Mouse (Mus musculus) 3134 (cell line): ENCODE data around the gene Galk1.
"Not testable (repeated sequence)": the region's sequence is repeated elsewhere in the genome, so short reads cannot be mapped to it uniquely, and the experiment has no call there.

Experiments
- DNase-seq: peaks from one replicate; pipeline ENCODE4 v3.0.0-alpha.2; 2011; ENCODE audit warnings: low spot score; ENCODE audit not compliant: insufficient read length; ENCODE audit errors: extremely low read depth

Galk1 gene

DNA sequence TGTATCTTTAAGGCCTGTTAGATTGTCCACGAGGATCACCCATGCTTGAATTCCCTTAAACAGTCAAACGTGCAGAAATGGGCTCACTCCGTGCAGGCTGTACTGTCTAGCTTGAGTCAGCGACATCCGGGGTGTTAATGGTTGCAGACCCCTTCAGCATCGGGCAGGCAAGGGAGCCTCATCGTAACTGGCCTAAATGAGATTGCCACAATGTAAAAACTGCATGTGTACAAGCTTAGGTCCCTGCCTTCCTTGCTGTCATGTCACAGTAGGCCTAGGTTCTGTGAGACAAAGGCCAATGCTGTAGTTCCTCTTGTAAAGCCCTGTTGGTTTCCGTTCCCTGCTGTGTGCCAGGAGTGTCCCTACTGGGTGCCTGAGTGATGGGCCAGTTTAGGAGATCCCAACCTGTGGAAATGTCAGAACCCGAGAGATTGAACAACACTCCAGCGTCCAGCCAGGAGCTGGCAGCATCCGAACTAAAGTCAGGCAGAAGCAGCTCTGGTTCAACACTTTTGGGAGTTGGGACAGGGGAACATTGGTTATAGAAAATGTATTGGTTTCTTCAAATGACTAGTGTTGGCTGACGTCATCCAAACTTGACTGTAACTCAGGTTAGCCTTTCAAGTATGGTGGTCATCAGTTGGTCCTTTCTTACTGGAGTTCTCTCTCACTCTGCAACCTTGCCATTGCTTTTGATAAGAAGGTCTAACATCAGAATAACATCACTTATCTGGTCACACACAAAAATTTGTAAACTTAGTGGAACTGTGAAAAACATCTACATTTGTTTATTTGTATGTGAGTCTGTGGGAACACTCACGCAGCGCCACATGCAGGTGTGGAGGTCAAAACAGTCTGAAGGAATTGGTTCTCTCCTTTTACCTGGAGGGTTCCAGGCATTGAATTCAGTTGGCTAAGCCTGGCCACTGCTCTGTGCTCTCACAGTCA lies 18.7 kb upstream of the Galk1 start:
- DNase-seq, result no peak

DNA sequence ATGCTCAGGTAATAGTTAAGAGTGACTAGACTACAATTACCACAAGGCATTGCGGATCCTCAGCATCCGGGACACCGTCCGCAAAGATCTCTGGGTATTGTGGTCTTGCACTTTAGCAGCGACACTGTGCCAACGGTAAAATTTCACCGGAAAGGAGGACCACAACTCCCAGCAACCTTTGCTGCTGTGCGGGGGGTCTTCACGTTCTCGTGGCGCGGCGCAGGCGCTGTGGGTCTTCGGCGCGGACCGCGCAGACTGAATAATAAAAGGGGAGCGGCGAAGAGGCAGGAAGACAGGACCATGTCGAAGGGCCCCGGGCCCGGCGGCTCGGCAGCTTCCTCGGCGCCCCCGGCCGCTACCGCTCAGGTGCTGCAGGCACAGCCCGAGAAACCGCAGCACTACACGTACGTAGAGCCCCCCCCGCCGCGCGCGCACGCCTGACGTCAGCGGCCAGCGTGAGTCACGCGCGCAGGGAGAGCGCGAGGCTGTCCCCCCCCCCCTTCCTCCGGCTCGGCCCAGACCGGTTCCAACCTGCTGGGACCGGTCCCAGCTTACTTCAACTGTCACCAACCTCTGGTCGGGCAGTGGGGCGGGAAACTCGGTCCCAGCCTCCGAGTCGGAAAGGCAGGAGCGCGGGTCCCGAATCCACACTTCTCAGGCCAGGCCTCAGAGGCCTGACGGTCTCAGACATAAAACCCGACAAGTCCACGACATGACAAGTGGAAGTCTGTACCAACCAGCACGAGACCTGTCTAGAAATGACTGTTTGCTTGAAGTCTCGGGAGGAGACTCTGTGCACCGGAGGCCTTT lies 17.8 kb upstream of the Galk1 start, which contains the start of gene Unk:
TSS of gene Unk (plus strand) at position 235 of the 810 bp plus-strand sequence.
- DNase-seq, result peak; percentile 97

DNA sequence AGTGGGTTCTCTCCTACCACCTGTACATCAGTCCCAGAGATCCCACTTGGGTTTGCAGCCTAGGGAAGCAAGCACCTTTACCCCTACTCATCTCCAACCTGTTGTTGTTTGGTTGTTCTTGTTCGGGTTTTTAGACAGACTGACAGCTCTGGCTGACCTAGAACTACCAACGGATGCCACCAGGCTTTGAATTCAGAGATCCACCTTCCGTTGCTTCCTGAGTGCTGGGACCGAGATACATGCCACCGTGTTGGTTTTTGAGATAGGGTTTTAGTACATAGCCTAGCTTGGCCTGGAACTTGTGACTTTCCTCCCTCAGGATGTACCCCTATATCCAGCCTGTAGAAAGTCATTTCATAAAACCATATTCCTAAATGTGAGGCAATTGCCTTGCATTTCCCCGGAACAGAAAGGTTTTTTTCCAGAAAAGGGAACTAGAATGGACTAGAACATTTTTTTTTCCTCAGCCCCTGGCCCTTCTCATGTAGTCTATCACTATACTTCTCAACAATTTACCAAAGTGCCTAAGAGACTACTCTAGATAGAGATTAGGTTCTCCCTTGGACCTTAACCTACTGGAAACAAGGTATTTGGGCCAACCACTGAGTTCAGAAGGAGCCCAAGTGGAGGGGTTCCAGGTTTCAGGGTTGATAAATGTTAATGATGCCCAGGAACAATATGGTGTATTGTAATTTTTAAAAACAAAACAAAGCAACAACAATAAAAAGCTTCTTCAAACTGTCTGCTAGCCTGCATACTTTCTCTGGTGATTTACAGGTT lies 16.8 kb upstream of the Galk1 start:
- no peak for DNase-seq

DNA sequence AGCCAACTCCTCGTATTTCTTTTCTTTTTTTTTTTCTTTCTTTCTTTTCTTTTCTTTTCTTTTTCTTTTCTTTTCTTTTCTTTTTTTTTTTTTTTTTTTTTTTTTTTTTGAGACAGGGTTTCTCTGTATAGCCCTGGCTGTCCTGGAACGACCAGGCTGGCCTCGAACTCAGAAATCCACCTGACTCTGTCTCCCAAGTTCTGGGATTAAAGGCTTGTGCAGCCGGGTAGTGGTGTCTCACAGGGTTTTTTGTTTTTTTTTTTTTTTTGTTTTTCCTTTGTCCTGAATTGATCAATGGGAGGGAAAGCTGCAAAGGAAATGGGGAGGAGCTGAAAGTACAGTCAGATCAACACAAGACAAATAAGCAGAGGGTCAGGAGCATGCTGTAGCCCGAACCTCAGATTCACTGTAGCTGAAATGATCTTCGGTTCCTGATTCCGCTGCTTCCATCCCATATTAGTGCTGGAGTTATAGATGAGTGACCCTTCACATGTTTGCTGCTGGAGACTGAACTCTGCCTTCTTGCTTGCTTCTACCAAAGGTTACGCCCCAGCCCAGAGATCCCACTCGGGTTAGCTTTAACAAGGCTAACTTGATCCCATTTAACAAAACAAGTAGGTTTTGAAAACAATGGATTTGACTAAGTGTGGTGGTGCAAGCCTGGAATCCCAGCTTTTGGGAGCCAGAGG lies 15.8 kb upstream of the Galk1 start:
- no peak for DNase-seq

DNA sequence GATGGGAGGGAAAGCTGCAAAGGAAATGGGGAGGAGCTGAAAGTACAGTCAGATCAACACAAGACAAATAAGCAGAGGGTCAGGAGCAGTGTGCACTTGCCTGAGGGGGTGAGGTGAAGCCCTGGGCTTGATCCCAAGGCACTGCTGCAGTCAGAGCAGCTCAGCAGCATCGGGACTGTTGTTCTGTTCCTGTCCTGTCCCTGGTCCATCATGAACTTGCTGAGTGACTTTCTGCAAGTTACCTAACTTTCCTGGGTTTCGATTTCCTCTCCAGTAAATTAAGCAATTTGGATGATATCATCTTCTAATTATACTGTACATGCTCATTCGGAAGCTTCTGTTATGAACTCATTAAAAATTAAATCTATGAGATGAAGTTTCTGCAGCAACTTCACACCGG lies 15.2 kb upstream of the Galk1 start, which contains the start of gene H3f3b:
TSS of gene H3f3b (minus strand) at position 207 of the 400 bp plus-strand sequence.
- DNase-seq, result no peak

DNA sequence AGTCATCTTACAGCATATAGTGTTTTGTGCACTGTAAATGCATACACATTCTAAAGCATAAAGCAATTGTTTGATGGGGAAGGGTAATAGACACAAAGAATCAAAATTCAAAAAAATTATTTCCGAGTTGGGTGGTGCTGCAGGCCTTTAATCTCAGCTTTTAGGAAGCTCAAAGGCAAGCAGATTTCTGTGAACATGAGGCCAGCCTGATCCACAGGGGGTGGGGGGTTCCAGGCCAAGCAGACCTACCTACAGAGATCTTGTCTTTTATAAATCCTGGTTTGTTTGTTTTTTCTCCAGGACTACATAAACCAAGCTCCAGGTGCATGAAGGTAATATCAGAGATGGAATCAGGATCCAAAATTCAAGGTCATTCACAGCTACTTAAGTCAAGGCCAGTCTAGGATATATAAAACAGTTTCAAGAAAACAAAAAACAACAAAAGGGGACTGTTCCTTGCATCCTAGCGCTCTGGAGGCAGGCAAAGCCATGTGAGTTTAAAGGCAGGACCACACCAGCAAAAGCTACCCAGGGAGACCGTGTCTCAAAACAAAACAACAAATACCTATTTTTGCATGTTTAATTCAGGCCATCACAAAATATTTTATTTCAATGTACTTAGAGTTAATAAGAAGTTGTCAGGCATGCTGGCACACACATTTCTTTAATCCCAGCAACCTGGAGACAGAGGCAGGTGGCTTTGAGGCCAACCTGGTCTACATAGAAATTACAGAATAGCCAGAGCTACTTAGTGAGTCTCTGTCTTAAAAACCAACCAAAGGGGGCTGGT lies 12.7 kb upstream of the Galk1 start:
- DNase-seq, result no peak

DNA sequence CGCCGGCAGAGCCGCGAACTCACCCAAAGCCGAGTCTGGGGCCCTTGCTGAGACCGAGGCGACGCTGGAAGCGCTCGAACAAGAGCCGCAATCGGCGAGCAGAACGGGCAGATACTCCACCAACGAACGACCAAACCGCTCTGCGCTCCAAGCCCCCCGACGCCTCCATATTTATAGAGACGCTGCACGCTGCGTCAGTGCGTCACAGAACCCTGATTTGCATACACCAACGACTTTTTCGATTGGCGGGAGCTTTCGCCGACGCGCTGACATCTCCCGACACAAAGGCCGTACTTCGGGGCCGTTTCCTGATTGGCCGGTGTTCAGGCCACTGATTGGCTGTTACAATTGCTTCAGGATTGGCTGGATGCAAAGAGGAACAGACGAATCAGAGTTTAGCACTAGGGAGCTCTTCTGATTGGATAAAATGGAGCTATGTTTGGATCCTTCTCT lies 11.9 kb upstream of the Galk1 start:
- DNase-seq, result peak; percentile 98

DNA sequence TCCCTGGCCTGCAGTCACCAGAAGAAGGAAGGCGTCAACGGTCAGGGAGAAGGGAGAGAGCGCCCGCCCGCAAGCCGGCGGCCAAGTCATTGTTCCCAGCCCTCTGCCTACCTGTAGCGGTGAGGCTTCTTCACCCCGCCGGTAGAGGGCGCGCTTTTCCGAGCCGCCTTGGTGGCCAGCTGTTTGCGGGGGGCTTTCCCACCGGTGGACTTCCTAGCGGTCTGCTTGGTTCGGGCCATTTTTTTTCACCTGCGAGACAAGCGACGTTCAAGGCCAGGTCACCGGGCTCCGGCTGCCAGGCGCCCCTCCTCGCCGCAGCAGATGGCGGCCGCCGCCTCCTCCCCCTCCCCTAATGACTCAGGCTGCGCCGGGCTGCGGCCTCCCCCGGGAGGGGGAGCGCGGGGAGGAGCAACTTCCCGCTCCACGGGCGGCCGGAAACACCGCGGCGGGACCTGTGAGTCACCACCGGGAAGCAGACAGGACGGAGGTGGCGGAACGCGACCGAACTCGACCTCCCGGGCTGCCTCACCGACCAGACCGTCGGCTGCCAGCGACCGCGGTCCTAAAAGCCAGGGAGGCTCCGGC lies 11.3 kb upstream of the Galk1 start:
- DNase-seq, result no peak

DNA sequence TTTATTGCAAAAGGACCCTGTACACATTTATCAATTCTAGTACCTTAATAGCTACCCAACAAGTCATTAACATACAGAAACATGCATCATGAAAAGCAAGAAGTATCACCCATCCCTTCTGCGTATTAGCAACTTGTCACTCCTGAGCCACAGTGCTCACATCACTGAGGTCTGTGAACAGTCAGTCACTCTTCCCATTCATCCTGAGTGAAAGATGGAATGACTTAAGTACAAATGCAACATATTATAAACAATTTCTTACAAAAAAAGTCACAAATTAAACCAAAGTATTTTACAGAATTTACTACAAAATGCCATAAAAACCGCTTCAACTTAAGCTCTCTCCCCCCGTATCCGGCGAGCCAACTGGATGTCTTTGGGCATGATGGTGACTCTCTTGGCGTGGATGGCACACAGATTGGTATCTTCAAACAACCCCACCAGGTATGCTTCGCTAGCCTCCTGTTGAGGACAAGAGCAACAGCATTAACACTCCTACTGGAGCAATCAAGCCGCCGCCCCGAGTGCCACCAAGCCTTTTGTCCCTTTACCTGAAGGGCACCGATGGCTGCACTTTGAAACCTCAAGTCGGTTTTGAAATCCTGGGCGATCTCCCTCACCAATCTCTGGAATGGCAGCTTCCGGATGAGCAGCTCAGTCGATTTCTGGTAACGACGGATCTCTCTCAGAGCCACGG lies 10.7 kb upstream of the Galk1 start:
- not testable (repeated sequence) for DNase-seq

DNA sequence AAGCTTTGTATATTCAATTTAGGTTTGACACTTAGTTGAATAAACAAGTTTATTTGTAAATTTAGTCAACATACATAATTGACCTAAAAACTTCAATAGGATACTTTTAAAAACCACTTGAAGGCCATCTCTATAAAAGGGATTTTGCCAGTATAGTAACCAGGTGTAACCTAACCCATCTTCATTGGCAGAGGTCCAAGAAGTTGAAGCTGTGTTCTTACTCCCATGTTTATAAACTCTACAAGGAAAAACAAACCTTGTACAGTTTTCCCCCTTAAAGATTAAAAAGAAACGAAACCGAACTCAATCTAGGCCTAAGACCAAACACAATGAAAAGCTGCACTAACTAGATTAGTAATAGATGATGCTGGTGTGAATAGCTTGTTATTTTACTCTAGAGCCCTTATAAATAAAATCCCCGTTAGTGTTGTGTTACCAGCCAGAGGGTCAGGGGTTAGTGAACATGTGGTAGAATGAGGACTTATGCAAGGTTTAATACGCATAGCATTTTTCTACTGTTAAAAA lies 9.8 kb upstream of the Galk1 start:
- no peak for DNase-seq

DNA sequence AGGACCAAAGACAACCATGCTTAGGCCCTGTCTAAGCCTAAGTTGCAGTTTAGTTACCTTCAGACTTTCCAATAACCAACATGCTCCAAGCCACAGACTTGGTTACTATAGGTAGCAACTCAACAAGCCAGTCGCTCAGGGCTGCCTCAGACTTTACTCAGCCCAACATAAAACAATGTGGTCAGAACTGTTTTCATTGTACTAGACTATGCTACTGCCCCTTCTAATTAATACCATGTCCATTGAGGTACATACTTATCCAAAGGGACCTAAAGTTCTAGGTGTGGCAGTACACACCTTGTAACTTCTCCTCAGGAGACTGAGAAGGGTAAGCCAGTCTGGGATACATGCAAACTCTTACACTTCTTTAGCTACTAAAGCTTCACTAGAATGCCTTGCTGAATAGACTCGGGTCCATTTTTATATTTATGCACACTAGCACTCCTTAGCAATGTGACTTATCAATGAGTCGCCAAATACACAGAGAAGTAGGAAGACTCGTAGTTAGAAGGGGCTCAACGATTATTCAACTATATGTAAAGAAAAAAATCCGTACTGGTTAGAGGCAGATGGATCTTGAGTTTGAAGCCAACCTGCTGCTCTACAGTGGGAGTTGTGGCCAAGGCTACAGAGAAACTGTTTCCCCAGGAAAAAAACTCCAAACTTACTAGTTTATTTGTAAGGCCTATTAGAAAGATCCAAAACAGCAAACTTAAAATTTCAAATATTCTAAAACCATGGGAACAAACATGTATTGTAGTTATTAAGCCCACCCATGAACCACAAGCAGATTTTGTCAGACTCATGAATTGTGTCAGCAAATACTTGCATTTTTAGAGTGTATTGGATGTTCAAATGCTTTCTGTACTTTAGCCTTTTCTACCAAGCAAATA lies 9.1 kb upstream of the Galk1 start:
- peak; percentile 46 for DNase-seq

DNA sequence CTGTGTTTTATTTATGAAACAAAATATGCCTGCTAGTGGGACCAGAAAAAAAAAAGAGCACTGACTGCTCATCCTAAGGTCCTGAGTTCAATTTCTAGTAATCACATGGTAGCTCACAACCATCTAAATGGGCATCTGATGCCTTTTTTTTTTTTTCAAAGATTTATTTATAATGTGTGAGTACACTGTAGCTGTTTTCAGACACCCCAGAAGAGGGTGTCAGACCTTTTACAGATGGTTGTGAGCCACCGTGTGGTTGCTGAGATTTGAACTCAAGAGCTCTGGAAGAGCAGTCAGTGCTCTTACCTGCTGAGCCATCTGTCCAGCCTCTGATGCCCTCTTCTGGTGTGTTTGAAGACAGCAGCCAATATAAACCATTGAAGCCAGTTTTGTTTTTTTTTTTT lies 8.0 kb upstream of the Galk1 start:
- peak; percentile 59 for DNase-seq

DNA sequence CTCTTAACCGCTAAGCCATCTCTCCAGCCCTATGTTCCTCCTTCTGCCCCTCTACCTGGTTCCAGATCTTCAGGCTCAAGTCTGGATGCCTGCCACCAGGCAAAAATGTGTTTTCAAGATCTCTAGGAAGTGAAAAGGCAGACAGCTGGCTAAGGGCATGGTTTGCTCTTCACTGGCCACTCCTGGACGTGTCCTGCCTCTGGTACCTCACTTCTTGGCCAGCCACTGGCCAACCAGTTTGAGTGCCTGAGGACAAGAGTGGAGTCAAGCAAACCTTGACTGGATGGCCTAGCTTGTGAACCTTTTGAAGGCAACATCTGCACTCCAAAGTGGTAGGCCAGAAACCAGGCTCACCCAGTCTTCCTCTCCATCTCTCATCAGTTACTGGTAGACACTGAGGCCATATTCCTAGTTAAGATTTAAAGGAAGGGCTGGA lies 7.5 kb upstream of the Galk1 start:
- DNase-seq, result peak; percentile 58

DNA sequence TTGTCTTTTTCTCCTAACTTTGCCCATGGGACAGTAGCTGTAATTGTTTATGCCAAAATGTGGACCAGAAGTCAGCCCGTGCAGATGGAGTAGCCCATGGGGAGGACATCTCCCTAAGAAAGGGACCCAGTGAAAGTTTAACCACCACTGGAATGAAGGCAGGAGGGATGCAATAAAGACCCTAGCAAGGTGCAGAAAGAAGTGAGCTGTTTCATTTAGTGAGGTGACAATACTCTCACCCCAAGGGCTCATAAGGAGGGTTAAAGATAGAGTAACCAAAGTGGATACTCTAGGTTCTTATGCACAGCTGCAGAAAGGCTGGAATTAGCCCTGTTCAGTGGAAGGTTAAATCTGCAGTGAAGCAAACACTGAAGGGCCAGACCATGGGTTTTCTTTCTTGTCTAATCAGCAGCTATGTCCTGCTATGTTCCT lies 6.9 kb upstream of the Galk1 start:
- no peak for DNase-seq

DNA sequence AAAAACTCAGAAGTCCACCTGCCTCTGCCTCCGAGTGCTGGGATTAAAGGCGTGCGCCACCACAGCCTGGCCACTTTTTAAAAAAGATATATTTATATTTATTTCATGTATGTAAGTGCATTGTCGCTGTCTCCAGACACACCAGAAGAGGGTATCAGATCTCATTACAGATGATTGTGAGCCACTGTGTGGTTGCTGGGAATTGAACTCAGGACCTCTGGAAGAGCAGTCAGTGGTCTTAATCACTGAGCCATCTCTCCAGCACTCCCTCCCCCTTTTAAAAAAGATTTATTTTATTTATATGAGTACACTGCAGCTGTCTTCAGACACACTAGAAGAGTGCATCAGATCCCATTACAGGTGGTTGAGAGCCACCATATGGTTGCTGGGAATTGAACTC lies 6.3 kb upstream of the Galk1 start:
- DNase-seq, result not testable (repeated sequence)

DNA sequence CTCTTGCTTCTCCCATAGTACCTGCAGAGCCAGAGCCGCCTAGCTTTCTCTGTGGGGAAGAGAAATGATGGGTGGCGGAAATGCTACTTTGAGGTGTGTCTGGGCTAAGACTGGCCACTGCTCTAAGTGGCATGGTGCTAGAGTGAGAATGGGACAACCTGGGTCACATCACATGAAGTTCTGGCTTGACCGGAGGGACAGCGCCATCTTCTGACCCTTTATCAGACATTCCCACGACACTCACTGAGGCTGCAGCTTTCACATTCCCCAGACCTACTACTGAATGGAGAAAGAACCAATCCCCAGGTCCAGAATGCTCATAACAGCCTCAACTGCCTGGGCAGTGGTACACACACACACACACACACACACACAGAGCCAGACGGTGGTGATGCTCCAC lies 5.6 kb upstream of the Galk1 start:
- DNase-seq, result no peak

DNA sequence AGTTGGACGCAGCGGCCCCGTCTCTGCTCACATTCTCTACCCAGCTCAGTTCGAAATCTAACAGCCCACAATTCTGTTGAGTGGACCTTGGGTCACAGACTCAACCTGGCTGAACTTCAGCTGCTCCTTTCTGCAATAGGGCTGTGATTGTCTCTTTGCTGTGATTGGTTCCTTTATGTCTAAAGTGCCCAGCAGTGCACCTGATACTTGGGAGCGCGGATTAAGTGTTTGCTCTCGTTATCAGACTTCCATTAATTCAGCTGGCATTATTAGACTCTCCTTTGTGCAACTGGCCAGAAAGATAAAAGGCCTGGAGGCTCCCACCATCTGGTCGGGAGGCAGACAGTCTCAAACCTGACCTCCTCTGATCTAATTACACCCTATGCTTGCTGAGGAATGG lies 2.3 kb upstream of the Galk1 start:
- DNase-seq, result no peak
